Mouse (Mus musculus) forebrain, embryonic 14.5 days (tissue): ENCODE data around the gene Fam120b. TPM values are rescaled to one million over a fixed set of nuclear protein-coding genes. Genes with fewer than 3 reads are reported as not detected.

Experiments
- ATAC-seq: fragments of 200-750 bp; cut with Nextera tagmentation; 2 replicates; pipeline ENCODE4 v1.8.0; 2017; ENCODE audit warnings: mild to moderate bottlenecking, moderate library complexity
- DNase-seq: peaks from one replicate; pipeline ENCODE4 v3.0.0-alpha.2; 2015; ENCODE audit warnings: low spot score
- H3K27ac ChIP-seq: fragments of 300-500 bp; sonication (generic); 2 replicates; pipeline ENCODE4 v1.5.1; 2014; ENCODE audit warnings: low read depth, mild to moderate bottlenecking, control low read depth, low read length, moderate library complexity
- H3K27me3 ChIP-seq: fragments of 300-500 bp; sonication (generic); replicated peaks from 2 replicates; pipeline ENCODE4 v1.6.1; 2014; ENCODE audit warnings: low read length, control low read depth, mixed read lengths; ENCODE audit not compliant: control insufficient read depth, insufficient read depth
- H3K36me3 ChIP-seq: fragments of 300-500 bp; sonication (generic); 2 replicates; pipeline ENCODE4 v1.6.1; 2014; ENCODE audit warnings: low read length, control low read depth; ENCODE audit not compliant: control insufficient read depth, insufficient read depth
- H3K4me1 ChIP-seq: fragments of 300-500 bp; sonication (generic); 2 replicates; pipeline ENCODE4 v1.6.1; 2014; ENCODE audit warnings: antibody characterized with exemption, low read length, control low read depth; ENCODE audit not compliant: control insufficient read depth, insufficient read depth
- H3K4me2 ChIP-seq: fragments of 300-500 bp; sonication (generic); 2 replicates; pipeline ENCODE4 v1.6.1; 2014; ENCODE audit warnings: mild to moderate bottlenecking, control low read depth, low read length
- H3K4me3 ChIP-seq: fragments of 300-500 bp; sonication (generic); 2 replicates; pipeline ENCODE4 v1.5.1; 2014; ENCODE audit warnings: low read depth, low read length, control low read depth
- H3K9ac ChIP-seq: fragments of 300-500 bp; sonication (generic); 2 replicates; pipeline ENCODE4 v1.6.1; 2014; ENCODE audit warnings: mild to moderate bottlenecking, low read length, control low read depth, moderate library complexity
- H3K9me3 ChIP-seq: fragments of 300-500 bp; sonication (generic); replicated peaks from 2 replicates; pipeline ENCODE4 v1.6.1; 2016; ENCODE audit warnings: low read length, control low read depth, mixed read lengths; ENCODE audit not compliant: control insufficient read depth
- WGBS: fragments of 180-500 bp; shearing (Covaris S2); extraction: QIAGEN DNeasy Blood & Tissue Kit; methylation state at CpG from one replicate; pipeline ENCODE4 v1.1.7; 2014; 5-methylcytosine and 5-hydroxymethylcytosine counted together
- polyA plus RNA-seq: library from polyadenylated mRNA; unstranded; fragments of >200 nt; fragmentation: Nextera tagmentation; extraction: Ambion mirVana; gene quantifications from 2 replicates; pipeline ENCODE4 v1.2.1, GENCODE M21; 2014

The Fam120b gene
- 36.0 and 45.3 TPM in 2 replicates for polyA plus RNA-seq

GRCm38 (mm10) chr17:15395997-15396675 is at the start of gene Fam120b:
Gene Fam120b (plus strand): TSS chr17:15396202.
- H3K9ac ChIP-seq, result peak within 1 kb of the TSS; percentile 96

GRCm38 (mm10) chr17:15350152-15350551 is 45.9 kb upstream of the Fam120b start:
- no peak overlapping the region for H3K9ac ChIP-seq
- H3K27ac ChIP-seq, result no peak overlapping the region
- DNase-seq, result no peak
- WGBS, result 78% methylated on average over 2 of the region's 2 CpGs
- H3K4me1 ChIP-seq, result no peaks in the 10 kb centered on the region
- no peaks in the 10 kb centered on the region for H3K36me3 ChIP-seq
- H3K9me3 ChIP-seq, result no peaks in the 10 kb centered on the region
- no peaks in the 10 kb centered on the region for H3K27me3 ChIP-seq
- no peak overlapping the region for H3K4me3 ChIP-seq
- H3K4me2 ChIP-seq, result no peak overlapping the region
- no peak for ATAC-seq

More at GRCm38 (mm10) chr17:15395997-15396675, at the start of gene Fam120b:
- DNase-seq (peak; percentile 99), ATAC-seq (peak; percentile 97)
- WGBS, result 1% methylated on average over 31 of the region's 31 CpGs
- H3K4me2 ChIP-seq, result peak within 1 kb of the TSS; percentile 92
- H3K27me3 ChIP-seq, result no peaks in the 10 kb centered on the region; the same call in 1 of the 2 replicates
- H3K36me3 ChIP-seq, result no peaks in the 10 kb centered on the region
- no peaks in the 10 kb centered on the region for H3K9me3 ChIP-seq
- H3K4me1 ChIP-seq, result peaks cover 21% of the 10 kb centered on the region
- H3K4me3 ChIP-seq, result peak within 1 kb of the TSS; percentile 78
- peak within 1 kb of the TSS; percentile 90 for H3K27ac ChIP-seq

- Histone ChIP-seq H3K9me3 (no peaks in the 10 kb centered on the region), H3K9ac (no peak overlapping the region), H3K4me2 (no peak overlapping the region), H3K4me3 (no peak overlapping the region), H3K36me3 (no peaks in the 10 kb centered on the region), H3K4me1 (no peaks in the 10 kb centered on the region), H3K27ac (no peak overlapping the region), H3K27me3 (no peaks in the 10 kb centered on the region)
- no peak for ATAC-seq
- WGBS, result 76% methylated on average over 10 of the region's 10 CpGs
- no peak for DNase-seq
These were observed 43.0 kb upstream of the Fam120b start for GRCm38 (mm10) chr17:15352869-15353610.

- WGBS, result 92% methylated on average over 2 of the region's 2 CpGs
- no peak overlapping the region for H3K27ac ChIP-seq
- no peak overlapping the region for H3K9ac ChIP-seq
- H3K4me1 ChIP-seq, result no peaks in the 10 kb centered on the region
- DNase-seq (no peak), ATAC-seq (no peak)
- H3K9me3 ChIP-seq, result no peaks in the 10 kb centered on the region
- no peaks in the 10 kb centered on the region for H3K36me3 ChIP-seq
- H3K4me2 ChIP-seq, result no peak overlapping the region
- H3K4me3 ChIP-seq, result no peak overlapping the region
- no peaks in the 10 kb centered on the region for H3K27me3 ChIP-seq
These were observed 42.0 kb upstream of the Fam120b start for GRCm38 (mm10) chr17:15354006-15354405.

GRCm38 (mm10) chr17:15355072-15355471 is 40.9 kb upstream of the Fam120b start:
- no peak overlapping the region for H3K27ac ChIP-seq
- H3K36me3 ChIP-seq, result no peaks in the 10 kb centered on the region
- no peak overlapping the region for H3K4me2 ChIP-seq
- DNase-seq (no peak), ATAC-seq (no peak)
- H3K4me1 ChIP-seq, result no peaks in the 10 kb centered on the region
- H3K9ac ChIP-seq, result no peak overlapping the region
- H3K9me3 ChIP-seq, result no peaks in the 10 kb centered on the region
- H3K4me3 ChIP-seq, result no peak overlapping the region
- WGBS, result 91% methylated on average over 3 of the region's 3 CpGs
- no peaks in the 10 kb centered on the region for H3K27me3 ChIP-seq

- DNase-seq (no peak), ATAC-seq (no peak)
- no peaks in the 10 kb centered on the region for H3K27me3 ChIP-seq
- H3K4me1 ChIP-seq, result no peaks in the 10 kb centered on the region
- H3K4me2 ChIP-seq, result no peak overlapping the region
- no peaks in the 10 kb centered on the region for H3K36me3 ChIP-seq
- no peaks in the 10 kb centered on the region for H3K9me3 ChIP-seq
- WGBS, result 91% methylated on average over 5 of the region's 5 CpGs
- H3K4me3 ChIP-seq, result no peak overlapping the region
- H3K9ac ChIP-seq, result no peak overlapping the region
- no peak overlapping the region for H3K27ac ChIP-seq
These were observed 39.5 kb upstream of the Fam120b start for GRCm38 (mm10) chr17:15356526-15356925.

- 82% methylated on average over 3 of the region's 3 CpGs for WGBS
- Histone ChIP-seq H3K4me1 (no peaks in the 10 kb centered on the region), H3K27me3 (no peaks in the 10 kb centered on the region), H3K27ac (no peak overlapping the region), H3K36me3 (no peaks in the 10 kb centered on the region), H3K9me3 (no peaks in the 10 kb centered on the region), H3K4me3 (no peak overlapping the region), H3K4me2 (no peak overlapping the region), H3K9ac (no peak overlapping the region)
- DNase-seq (no peak), ATAC-seq (no peak)
These were observed 38.9 kb upstream of the Fam120b start for GRCm38 (mm10) chr17:15357071-15357470.

- peaks cover 24% of the 10 kb centered on the region for H3K36me3 ChIP-seq
- H3K9ac ChIP-seq, result no peak overlapping the region
- 85% methylated on average over 3 of the region's 3 CpGs for WGBS
- H3K27me3 ChIP-seq, result no peaks in the 10 kb centered on the region
- DNase-seq (no peak), ATAC-seq (no peak)
- no peak overlapping the region for H3K4me2 ChIP-seq
- no peaks in the 10 kb centered on the region for H3K4me1 ChIP-seq
- H3K9me3 ChIP-seq, result no peaks in the 10 kb centered on the region
- no peak overlapping the region for H3K27ac ChIP-seq
- no peak overlapping the region for H3K4me3 ChIP-seq
These were observed 32.3 kb upstream of the Fam120b start for GRCm38 (mm10) chr17:15363656-15364055.

GRCm38 (mm10) chr17:15365650-15366049 is 30.4 kb upstream of the Fam120b start:
- no peak overlapping the region for H3K27ac ChIP-seq
- no peak for DNase-seq
- peaks cover 44% of the 10 kb centered on the region for H3K36me3 ChIP-seq
- no peaks in the 10 kb centered on the region for H3K9me3 ChIP-seq
- no peak overlapping the region for H3K4me2 ChIP-seq
- no peak overlapping the region for H3K4me3 ChIP-seq
- no peaks in the 10 kb centered on the region for H3K4me1 ChIP-seq
- no peaks in the 10 kb centered on the region for H3K27me3 ChIP-seq
- no peak overlapping the region for H3K9ac ChIP-seq
- 81% methylated on average over 5 of the region's 5 CpGs for WGBS
- no peak for ATAC-seq
